Mouse (Mus musculus) layer of hippocampus, adult 9-11 months (tissue): ENCODE results near the gene Hjurp.

Experiments used
- DNase-seq: peaks from one replicate; pipeline ENCODE4 v3.0.0; 2022

Hjurp gene

GRCm38 (mm10) chr1:88297480-88298258 is 20.2 kb upstream of the Hjurp start:
- no peak for DNase-seq

GRCm38 (mm10) chr1:88296171-88296920 is 18.9 kb upstream of the Hjurp start:
- no peak for DNase-seq

- no peak for DNase-seq
These were observed 17.2 kb upstream of the Hjurp start for GRCm38 (mm10) chr1:88294650-88295049.

DNA sequence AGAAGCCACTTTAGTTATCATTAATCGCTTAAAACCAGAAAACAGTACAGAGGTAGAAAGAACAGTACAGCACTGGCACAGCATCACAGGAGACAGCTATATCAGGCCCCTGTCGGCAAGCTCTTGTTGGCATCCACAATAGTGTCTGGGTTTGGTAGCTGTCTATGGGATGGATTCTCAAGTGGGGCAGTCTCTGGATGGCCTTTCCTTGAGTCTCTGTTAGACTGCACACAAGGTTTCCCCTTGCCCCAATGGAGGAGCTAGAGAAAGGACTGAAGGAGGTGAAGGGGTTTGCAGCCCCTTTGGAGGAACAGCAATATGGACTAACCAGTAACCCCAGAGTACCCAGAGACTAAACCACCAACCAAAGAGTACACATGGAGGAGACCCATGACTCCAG is 14.6 kb upstream of the Hjurp start:
- DNase-seq = no peak

DNA sequence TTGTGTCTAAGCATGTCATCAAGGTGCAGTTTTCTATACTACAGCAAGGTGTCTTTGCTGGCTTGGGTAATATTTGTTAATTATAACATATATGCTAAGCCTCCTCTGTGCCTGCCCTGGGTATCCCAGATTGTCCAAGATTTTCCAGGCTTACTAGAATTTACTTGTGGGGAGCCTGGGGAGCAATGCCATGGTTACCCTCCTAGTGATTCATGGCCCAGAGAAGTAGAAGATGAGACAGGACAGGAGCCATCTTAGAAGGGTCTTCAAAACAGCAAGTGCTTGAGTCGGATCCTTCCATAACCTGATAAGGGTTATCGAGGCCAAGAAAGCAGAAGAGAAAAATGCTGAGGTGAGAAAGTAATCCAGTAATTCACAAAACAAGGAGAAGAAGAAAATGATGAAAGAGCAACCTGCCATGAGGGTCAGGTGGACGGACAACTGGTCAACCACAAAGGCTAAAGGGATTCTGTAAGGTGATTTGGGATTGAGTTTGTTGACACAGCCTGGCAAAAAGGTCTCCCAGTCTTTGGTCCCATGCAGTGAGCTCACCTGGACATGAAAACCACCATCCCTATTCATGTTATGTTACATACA is 14.1 kb upstream of the Hjurp start:
- DNase-seq = no peak

DNA sequence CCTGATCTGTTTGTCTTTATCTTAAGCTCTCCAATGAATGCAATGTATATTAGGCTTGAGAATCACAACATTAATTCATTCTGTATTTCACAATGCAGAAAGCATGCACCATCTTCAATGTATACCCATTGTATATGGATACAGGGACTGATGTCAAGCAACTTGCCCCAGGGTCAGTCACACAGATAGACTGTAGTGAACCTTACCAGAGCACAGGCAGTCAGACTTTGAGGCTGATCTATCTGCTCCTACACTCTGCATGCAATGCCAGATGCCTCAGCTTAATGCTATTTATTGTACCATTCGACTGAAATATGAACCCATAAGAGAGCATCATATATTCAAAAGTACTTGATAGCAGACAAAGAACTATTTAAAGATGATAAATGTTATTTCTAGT is 13.1 kb upstream of the Hjurp start:
- DNase-seq = no peak

GRCm38 (mm10) chr1:88289917-88290316 is 12.5 kb upstream of the Hjurp start:
- DNase-seq = no peak

DNA sequence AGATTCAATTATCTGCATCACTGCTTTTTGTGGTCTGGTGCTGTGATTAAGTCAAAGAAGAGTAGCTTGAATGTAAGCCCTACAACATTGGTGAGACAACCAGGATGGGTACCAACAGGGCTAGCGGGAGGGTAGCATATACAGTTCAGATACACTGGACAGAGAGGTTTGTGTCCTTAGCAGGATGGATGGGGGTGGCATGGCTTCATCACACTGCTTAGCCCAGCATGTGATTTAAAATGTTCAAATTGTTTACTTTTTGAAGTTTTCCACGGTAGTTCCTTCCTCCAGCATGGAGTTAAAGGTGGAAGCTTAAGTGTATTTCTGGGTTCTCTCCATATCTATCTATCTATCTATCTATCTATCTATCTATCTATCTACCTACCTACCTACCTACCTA is 11.7 kb upstream of the Hjurp start:
- no peak for DNase-seq

- no peak for DNase-seq
These were observed 11.3 kb upstream of the Hjurp start for GRCm38 (mm10) chr1:88288789-88289127.

DNA sequence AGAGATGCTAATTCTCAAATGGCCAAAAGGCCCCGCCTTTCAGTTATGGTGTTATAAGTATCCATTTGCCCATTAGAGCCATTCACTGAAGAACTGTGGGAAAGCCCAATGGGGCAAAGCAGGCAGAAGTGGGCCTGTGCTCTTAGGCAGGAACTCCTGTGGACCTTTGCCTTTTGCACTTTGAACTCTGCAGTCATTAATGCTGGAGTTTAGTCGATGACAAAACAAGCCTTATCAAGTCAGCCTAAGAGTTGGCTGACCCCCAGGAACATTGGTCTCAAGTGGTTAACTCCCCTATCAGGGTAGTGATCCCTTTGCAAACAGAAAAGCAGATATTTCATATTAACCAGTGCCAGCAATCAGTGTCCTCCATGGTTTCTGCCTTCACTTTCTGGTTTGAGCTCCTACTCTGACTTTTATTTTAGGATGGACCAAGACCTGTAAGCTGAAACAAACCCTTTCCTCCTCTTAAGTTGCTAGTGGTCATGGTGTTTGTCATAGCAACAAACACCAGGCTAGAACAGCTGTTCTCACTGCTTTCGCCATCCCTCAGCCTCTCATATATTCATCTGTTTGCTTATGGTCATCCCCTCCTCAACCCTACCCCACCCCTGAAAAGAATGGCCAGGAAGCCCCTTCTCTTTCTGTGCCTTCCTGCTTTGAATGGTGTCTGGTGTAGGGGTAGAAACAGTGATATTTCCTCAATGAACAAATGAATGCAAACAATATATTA is 10.8 kb upstream of the Hjurp start:
- DNase-seq = no peak

DNA sequence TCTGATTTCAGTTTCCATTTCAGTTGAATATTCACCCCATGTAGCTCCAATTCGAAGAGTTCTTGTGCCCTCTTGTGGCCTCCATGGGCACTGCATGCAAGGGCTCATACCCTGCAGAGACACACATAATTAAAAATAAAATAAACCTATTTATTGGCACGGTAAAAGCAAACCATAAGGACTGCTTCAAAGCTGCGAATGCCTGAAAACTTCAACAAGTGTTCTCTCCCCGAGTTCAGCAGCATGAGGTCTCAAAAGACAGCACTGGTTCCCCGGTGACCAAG is 10.2 kb upstream of the Hjurp start:
- no peak for DNase-seq

DNA sequence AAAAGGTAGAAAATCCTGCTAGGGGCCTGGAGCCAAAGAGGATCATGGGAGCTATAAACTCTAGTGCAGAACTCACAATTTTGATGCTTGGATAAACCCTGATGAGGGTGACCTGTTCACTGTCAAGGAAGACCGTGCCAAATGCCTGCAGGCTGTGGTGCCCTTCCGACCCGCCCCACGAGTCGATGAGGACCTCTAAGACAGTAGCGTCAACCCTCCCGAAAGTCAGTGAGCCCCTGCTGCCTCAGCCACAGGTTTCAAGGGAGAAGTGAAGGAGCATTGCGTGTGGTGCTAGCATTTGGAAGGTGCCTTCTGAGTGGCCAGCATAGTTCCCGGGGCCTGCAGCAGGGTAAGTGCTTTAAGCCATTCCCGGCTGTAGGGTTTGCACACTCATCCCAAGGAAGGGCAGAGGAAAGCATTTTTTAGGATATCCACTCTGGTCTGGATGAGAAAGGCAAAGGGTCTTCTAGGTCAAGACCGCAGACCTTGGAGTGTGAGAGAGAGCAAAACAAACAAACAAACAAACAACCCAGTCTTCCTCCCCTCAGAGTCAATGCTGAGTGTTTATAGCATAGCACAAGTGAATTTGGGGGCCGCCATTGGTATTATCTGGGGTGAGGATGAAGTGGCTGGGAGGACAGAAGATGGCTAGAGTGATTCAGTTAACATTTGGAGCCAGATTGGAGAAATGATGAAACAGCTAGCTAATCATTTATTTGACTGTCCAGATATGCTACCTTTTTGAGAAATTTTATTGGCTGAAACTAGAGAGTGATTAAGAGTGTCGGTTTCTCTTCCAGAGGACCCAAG is 9.7 kb upstream of the Hjurp start:
- DNase-seq = no peak

- no peak for DNase-seq
These were observed 8.9 kb upstream of the Hjurp start for GRCm38 (mm10) chr1:88286136-88286845.

DNA sequence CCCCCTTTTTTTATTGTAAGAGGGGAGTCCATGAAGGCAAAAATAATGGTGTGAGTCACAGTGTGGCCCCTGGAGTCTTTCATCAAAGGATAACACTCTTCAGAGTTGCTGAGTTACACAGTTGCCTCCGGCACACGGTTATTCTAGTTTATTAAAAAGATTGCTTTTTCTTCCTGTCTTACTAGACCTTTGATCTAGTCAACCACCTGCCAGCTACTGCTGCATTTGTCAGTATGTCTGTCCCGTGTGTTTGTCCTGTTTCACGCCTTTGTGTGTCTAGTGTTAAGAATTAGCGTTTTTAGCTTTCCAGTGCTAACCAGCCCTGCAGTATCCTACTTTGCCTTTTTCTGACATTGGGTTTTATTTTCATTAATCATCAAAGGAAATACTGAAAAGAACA is 8.2 kb upstream of the Hjurp start:
- DNase-seq = no peak

DNA sequence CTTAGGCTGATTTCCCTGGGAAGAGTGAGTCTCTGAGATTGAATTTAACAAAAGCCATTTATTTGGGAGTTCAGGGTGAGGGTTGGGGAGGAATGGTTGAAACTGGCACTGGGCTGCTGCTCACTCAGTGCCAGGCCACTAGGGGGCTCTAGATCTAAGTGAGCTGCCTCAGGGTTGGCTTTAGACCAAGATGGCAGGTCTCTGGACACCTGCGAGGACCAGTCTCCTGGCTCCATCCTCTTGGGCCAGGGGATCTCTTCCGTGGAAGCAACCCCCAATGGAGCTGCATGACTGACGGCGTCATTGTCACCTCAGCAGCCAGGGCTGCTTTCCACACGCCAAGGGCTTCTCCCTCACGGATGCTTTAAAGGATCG is 7.5 kb upstream of the Hjurp start:
- no peak for DNase-seq

DNA sequence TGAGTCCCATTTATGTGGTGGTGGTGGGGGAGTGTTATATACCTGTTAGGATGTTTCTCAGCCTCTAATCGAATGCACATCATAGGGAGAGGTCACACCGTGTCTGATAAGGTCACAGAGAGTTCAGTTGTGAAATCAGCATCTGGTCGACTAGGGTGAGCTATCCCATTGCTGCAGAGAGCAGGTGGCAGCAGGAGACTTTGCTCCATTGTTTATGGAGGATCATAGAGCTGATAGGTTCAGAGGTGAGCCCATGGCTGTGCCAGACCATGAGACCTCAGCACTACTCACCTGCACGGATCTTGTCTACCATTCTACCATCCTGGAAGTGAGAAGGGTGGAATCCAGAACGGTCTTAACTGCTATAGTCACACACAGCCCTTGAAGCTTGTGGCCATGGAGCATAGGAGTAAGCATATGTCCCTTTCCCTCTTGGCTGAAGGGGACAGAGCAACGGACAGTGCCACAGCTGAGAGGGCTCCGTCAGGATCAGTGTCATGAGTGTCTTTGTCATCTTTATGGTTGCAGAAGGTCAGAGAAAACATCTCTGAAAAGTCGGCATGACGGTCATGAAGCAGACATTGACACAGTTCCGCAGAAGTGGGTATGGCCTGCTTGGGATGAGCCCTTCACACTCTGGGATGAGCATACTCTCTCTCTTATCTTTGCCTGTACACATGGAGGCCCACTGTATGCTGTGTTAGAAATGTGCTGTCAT is 7.0 kb upstream of the Hjurp start:
- no peak for DNase-seq

- no peak for DNase-seq
These were observed 6.2 kb upstream of the Hjurp start for GRCm38 (mm10) chr1:88283376-88284227.

- DNase-seq = no peak
These were observed 4.9 kb upstream of the Hjurp start for GRCm38 (mm10) chr1:88282301-88282700.

DNA sequence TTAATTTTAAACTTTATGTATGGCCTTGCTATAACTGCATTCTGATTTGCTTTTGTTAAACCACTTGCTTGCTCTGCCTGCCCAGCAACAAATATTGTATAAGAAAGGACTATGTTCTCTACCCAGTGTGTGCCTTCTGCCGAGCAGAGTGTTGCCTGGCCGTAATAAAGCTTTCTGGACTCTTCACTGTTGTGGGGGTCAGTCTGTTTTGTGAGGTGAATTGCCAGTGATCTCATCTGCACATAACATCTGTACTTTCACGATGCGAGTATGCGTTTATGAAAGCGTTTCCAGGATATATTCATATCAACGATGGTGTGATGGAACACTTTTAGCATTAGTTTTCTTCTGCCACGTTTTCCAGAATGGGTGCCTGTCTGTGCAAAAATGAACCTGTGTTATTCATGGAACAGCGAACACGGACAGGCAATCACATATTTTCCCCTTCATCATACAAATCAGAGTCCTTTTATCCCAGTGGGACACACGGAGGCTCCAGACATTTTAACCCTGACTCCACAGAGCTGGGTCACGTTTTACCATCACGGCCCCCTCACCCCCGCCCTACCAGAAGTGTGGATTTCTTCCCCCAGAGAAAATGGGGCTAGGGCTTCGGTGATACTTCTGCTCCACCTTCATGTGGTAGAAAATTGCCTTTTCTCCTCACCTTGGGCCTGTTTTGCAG is 2.7 kb upstream of the Hjurp start:
- no peak for DNase-seq
